Mouse (Mus musculus) T-cell, adult 2 months (primary cell): ENCODE results near the gene Ino80.
"Not testable (repeated sequence)": the region's sequence is repeated elsewhere in the genome, so short reads cannot be mapped to it uniquely, and the experiment has no call there.

Experiments used
- DNase-seq: peaks from one replicate; pipeline ENCODE4 v3.0.0; 2022; ENCODE audit warnings: low spot score

Ino80 gene

DNA sequence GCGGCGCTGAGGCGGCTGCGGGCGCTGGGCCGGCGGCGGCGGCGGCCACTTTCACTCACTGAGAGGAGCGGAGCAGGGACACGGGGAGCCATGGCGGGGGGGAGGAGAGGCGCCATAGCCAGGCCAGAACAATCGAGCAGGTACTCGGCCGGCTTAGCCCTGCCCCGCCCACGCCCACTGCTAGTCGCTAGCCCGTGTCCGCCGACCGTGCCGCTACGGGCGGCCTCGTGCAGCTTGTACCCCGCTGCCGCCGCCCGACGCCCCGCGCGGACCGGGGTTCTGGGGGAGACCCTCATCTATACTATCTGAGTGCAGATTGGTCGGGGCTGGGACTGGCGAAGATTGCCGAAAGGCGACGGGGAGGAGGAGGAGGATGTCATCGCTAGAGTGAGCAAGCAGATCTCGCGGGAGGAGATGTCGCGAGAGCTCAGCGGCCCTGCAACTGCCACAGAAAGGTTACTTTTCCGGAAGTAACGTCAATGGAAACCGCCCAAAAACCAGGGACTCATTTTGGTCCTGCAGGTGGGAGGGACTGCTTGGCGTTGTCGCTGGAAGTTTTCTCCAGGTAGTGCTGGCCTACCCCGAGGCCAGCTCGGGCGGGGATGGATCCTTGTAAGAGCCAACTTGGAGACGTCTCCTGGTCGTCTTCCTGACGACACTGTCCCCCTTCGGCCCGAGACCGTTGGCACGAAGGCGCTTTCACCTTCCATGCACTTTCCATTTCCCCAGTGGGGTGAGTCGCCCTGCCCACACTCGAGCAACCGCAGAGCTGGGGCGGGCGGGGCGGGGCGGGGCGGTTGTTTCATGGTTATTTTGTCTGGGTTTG lies at the start of gene Ino80:
Gene Ino80, minus strand, starts transcription at position 117 of the 826 bp plus-strand sequence.
- DNase-seq: peak; percentile 98

DNA sequence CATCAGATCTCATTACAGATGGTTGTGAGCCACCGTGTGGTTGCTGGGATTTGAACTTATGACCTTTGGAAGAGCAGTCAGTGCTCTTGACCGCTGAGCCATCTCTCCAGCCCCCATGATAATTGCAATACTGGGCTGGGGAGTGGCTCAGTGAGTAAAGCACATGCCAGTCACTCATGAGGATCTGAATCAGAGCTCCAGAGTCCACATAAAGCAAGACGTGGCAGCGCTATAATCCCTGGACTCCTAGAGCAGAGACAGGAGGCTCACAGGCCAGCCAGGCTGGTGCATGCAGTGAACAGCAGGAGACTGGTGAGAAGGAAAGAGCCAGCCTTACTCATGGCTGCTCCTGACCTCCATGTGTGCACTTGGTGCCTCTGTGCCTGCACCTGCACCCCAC lies 47.9 kb upstream of the Ino80 start:
- DNase-seq: no peak

DNA sequence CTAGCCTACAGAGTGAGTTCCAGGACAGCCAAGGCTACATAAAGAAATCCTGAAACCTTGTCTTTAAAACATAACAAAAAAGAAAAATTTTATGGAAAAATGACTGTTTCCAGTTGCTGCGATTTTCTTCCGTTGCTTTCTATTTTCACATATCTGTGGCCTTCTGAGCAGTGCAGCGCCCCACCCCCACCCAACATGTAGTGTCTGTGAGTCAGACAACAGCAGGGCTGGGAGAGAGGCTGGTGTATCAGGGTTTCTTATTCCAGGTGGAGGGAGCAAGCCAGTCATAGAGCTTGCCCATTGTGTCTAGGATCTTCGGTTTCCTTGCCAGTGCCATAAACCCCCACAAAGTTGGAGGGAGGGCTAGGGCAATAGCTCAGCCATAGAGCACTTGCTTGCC lies 46.3 kb upstream of the Ino80 start:
- no peak for DNase-seq

DNA sequence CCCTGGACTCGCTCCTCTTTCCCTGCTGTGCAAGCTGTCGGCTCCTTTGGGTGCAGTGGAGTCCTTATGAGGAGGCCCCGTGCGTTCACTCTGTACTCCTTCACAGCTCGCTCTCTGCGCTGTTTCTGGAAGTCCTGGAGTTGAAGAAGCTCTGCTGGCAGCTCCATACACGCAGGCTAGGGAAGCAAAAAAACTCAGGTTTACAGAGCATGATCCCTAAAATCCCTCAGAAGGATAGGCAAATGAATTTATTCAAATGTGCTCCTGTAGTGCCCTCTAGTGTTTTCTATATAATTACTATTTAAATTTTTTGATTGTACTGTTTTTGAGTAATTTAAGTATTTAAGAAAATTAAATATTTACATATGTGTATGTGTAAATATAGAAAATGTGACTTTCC lies 43.1 kb upstream of the Ino80 start:
- no peak for DNase-seq

DNA sequence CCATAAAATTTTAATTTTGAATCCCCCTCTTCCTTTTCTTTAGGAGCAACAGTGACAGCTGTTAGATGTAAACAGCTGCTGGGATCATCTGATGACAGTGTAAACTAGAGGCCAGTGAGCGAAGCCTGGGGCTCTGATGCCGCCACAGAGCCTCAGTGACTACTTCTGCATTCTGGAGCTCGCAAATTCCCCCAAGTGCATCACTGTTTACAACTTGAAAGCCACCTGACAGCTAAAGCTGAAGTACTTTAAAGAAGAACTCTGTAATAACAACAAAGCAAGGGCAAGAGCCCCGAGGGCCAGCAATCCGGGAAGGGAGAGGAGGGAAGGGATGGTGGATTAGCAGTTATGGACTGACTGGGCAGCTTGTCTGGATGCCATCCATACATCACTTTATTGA lies 39.3 kb upstream of the Ino80 start:
- DNase-seq: no peak

DNA sequence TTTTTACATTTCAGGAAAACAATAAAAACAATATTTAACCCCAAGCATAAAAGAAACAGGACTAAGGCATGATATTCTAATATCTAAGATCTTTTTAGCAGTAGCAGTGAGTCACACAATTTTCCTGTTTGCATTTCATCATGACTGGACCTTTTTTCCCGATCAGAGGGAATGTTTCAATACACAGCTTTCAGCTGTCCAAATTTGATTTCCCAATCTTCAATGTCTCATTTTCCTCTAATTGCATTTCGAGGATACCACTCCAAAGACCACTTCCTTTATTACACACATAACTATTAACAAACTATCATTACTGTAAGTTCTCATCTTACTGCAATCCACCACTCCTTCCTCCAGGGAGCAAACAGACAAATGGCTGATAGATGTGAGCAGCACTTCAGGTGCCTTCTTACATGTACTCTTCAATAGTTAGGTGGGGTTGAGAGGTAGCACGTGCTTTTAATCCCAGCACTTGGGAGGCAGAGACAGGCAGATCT lies 36.6 kb upstream of the Ino80 start:
- DNase-seq: no peak

DNA sequence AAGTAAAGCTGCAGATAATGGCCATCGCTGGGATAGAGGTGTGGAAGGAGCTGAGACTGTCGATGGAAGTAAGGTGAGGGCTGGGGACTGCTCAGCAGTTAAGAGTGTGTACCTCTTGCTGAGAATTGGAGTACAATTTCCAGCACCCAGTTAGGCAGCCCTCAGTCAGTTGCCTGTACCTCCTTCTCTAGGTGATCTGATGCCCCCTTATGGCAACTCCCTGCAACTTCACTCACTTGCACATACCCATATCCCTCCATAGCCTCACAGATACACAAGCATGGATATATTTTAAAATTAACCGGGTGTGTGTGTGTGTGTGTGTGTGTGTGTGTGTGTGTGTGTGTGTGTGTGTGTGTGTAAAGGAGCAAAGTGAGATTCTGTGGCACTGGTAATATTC lies 34.8 kb upstream of the Ino80 start:
- peak; percentile 3 for DNase-seq

DNA sequence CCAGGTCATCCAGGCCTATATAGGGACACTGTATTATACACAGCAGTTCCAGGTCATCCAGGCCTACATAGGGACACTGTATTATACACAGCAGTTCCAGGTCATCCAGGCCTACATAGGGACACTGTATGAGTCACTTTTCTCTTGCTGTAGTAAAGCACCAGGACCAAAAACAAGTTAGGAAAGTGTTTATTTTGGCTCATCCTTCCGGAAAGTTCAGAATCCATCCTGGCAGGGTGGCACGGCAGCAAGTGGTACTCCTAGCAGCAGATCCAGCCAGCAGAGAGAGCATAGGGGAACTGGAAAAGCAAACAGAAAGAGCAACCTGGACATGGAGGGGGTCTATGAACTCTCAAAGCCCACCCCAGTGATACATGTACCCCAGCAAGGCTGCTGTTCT lies 33.4 kb upstream of the Ino80 start:
- DNase-seq: no peak

DNA sequence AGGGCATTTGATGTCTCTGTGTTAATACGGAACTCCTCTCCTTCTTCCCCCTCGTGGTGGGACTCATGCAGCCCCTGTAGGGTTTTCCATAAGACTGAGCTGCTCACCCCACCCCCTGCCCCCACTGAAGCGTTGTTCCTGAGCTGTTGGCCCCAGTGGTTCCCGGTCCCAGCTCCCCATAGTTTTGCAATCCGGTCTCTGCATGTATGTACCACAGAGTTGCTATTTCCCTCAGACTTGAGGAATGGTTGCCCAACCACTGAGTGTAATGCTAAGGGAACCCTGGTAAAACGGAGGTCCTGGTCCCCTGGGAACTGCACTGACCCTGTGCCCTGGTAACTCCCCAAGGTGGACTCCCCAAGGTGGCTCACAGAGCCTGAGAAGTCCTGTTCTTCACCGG lies 31.0 kb upstream of the Ino80 start:
- not testable (repeated sequence) for DNase-seq

DNA sequence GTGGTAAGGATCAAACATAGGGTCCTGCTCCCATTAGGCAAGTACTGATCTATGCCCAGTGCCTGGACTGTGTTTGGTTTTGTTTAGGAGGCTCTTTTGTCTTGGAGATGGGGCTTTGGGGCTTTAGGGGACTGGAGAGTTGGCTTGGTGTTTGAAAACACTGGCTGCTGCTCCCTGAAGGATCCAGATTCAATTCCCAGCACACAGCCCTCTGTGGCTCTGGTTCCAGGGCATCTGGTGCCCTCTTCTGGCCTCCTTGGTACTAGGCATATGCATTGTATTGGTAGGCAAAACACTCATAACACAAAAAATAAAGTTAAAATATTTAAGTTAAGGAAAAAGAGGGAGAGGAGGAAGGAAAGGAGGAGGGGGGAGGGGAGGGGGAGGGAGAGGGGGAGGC lies 29.6 kb upstream of the Ino80 start:
- no peak for DNase-seq

DNA sequence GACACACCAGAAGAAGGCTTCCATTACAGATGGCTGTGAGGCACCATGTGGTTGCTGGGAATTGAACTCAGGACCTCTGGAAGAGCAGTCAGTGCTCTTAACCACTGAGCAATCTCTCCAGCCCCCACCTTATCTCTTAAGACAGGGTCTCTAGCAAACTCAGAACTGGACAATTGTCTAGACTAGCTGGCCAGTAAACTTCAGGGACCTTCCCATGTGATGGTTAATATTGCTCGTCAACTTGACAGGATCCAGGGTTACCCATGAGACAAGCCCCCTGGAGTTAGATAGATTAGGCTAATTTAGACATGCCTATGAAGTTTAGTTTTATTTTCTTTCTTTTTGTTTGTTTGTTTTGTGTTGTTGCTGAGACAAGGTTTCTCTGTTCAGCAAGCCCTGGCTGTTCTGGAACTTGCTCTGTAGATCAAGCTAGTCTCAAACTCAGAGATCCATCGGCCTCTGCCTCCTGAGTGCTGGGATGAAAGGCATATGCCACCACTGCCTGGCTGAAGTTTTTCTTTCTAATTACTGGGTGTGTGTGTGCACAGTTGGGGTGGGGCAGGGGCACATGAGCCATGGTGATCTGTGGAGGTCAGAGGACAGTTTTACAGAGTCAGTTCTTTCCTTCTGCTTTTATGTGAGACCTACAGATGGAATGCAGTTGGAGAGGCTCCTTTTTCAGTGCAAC lies 23.6 kb upstream of the Ino80 start:
- DNase-seq: no peak

DNA sequence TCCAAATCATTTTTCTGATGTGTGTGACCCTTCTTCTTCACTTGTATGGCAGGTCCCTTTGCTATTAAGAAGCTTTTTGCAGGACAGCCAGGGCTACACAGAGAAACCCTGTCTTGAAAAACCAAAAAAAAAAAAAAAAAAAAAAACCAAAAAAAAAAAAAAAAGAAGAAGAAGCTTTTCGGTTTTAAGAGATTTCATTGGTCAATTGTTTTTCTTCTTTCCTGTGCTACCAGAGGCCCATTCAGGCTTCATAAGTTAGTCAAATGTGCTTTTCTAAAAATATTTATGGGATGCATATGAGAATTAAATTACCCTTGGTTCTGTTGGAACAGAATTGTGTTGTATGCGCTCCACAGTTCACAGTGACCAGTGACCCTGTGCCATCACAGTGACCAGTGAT lies 21.4 kb upstream of the Ino80 start:
- DNase-seq: no peak

DNA sequence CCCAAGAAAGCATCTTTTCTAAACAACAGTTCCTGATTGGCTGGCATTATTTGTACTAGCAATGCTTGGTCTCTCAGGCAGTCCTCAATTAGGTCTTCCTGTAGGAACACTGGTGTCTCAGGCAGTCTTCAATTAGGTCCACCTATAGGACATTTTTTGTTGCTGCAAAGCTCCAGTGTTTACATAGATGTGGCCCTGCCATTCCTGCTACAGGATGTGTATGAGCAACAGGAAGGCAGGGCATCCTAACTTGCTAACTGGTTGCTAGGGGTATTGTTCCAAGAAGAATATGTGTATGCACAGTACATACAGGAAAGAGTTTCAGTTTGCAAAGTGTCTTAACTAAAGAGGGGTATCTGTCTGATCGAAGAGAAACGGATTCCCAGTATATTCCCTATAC lies 18.6 kb upstream of the Ino80 start:
- DNase-seq: no peak

DNA sequence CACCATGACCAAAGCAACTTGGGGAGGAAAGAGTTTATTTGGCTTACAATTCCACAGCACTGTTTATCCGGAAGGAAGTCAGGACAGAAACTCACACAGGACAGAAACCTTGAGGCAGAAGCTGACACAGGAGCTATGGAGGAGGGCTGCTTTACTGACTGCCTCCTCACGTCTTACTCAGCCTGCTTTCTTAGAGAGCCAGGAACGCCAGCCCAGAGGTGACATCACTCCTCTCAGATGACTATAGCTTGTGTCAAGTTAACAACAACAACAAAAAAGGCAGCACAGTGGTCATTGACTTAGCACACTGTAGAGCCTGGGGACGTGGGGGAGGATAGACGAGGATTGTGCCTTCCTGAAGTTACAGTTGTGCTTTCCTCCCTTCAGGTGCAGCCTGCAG lies 14.5 kb upstream of the Ino80 start:
- DNase-seq: no peak

DNA sequence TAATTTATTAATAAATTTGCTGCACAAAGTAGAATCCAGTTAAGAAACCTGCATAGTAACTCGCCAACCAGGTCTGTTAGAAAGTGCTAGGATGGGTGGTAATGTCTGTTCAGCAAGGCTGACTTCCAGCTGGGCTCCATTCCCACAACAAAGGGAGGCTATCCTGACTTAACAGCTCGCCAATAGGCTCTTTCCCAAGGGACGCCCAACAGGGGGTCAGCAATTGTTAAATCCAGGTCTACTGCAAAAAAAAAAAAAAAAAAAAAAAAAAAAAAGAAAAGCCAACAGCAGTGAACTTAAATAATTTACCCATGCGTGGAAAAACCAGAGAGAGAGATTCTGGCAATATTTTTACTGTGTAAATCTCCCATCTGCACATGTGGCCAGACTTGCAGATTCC lies 9.0 kb upstream of the Ino80 start:
- DNase-seq: no peak

DNA sequence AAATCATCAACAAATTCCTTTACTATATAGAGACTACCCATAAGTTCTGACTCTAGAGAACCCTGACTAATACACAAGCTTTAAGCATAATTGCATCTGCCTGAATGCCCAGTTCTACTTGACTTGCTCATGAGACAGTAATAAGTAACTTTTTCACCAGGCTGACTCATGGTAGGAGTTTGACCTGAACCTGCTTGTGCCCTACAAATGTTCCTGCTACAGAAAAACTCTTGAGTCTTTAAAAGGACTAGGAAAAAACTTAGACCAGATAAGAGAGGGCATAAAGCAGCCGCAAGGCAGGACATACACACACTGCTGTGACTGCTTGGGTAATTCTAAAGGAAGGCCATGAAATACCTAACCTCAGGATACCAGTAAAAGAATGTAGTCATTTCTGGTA lies 4.8 kb upstream of the Ino80 start:
- DNase-seq: no peak

DNA sequence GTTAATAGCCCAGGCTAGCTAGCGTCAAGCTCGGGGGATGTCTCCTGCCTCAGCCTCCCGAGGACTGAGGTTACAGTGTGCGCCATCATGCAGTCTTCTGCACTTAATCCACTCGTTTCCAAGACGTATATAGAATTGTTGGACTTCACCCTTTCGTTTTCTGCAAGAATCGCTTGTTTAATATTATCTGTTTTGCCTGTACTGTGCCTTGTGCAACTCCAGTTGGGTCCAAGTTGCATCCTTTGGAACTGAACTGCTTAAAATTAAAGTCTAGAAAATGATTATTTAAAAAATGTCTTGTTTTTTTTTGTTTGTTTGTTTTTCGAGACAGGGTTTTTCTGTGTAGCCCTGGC lies 886 bp upstream of the Ino80 start:
- DNase-seq: no peak

DNA sequence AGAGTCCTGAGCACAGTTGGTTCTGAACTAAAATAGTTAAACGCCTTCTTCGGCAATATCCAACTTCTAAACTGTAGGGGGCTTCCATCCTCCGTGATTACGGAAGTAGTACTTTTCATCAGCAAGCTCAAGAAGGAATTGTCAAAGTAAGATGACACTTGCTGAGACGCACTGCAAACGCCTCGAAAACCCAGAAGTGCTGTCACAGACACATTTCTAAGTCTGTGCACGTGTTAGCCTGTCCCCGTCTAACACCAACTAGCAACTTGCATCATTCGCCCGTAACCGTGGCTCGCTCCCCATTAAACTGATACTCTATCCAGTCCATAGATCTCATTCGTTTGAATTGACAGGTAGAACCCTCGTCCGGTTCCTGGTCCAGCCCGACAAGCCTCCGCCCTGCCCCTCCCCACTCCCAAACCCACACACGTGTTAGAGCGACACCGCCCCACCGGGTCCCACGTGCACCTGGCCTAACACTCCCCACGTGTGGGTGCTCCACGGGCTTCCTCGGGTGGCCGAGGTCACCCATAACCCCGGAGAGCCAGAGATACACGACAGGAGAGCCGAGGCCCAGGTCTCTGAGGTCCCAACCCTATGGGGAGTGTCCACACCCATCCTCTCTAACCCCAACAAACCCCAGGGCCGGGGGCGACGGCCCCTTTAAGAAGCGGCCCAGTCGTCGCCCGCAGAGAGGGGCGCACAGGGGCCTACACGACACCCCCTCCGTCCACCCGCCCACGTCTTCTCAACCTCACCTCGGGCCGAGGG lies 681 bp downstream of the Ino80 start:
- DNase-seq: peak; percentile 72

DNA sequence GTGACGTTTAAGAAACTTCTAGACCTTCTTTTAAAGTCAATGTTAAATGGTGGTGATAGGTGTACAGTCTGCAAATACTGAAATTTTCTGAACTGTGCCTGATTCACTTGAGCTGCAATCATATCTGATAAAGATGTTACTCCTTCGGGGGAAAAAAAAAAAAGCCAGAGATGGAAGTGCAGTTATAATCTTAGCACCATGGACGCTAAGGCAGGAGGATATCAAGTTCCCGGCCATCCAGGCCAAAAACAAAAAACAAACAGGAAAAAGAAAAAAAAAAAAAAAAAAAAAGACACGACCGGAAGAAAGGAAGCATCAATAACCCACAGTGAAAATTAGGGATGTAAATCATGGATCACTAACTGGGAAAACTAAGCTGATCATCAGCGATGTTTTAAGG lies 1.3 kb downstream of the Ino80 start:
- DNase-seq: no peak

DNA sequence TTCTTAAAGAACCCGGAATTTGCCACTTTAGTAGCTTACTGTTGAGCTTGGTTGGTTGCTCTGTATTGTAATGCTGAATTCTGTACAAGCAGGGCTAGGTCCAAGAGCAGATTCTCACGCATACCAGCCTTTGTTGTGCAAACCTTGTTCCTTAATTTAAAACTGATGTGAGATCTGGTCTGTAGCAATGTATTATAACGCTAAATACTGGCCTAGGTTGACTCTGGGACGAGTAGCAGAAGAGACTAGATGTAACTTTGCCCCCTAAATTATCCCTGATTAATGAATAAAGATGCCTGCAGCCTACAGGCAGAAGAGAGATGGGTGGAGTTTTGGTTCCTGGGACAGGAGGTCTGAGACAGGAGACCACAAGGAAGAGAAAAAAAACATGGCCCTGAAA lies 13.5 kb downstream of the Ino80 start:
- DNase-seq: no peak

DNA sequence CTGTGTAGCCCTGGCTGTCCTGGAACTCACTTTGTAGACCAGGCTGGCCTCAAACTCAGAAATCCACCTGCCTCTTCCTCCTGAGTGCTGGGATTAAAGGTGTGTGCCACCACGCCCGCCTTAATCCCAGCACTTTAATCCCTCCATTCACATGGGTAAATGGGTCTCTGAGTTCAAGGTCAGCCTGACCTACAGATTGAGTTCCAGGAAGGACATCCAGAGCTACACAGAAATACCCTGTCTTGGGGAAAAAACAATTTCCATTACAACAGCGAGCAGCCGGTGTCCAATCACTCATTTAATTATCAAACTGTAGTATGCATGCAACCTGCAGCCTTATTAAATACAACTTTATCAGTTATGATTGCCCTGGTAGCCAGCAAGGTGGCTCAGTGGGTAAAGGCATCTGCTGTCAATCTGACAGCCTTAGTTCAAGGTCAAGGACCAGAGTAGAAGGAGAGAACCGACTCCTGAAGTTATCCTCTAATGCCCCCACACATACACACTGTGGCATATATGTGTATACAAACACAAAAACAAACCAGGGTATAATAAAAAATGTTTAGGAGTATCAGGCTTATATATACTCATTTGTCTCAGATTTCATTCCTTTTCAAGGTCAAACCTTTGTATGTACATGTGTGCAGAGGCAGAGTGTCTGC lies 14.2 kb downstream of the Ino80 start:
- DNase-seq: no peak

DNA sequence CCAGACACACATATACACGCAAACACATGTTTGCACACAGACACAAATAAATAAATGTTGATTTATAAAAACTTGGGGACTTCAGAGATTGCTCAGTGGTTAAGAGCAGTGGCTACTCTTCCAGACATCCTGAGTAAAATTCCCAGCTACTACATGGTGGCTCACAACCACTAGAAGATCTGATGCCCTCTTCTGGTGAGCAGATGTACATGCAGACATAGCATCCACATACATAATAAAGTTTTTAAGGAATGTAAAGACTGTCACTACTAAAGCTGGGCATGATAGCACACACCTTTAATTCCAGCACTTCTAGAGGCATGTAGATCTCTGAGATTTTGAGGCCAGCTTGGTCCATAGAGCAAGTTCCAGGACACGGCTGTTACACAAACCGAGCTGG lies 16.5 kb downstream of the Ino80 start:
- no peak for DNase-seq
